Mouse (Mus musculus) hematopoietic stem cell, adult 5-6 weeks (primary cell): Measurements from ENCODE around the gene Plekhm3. TPM values are rescaled to one million over a fixed set of nuclear protein-coding genes. Genes with fewer than 3 reads are reported as not detected.

Experiments
- ATAC-seq, 2 experiments: fragments of 125-278 bp in 1 of 2; replicated peaks in 1 of 2; 2 replicates each; pipeline ENCODE4 v1.8.0; 2016 to 2017; ENCODE audit warnings: inconsistent platforms in 2 of 2, mild to moderate bottlenecking in 2 of 2, moderate number of reproducible peaks in 2 of 2, low read depth in 1 of 2, moderate TSS enrichment in 1 of 2; ENCODE audit not compliant: low FRiP score in 2 of 2, poor library complexity in 2 of 2, severe bottlenecking in 2 of 2, insufficient read depth in 1 of 2, low TSS enrichment in 1 of 2
- total RNA-seq: library from RNA; stranded (forward); fragments of 172-1452, 232-1000 nt; gene quantifications from 2 replicates; pipeline ENCODE4 v1.2.3, GENCODE M21; 2017

Plekhm3 gene
- total RNA-seq, 1 experiment from 2014 or later, result 14.4 TPM

DNA sequence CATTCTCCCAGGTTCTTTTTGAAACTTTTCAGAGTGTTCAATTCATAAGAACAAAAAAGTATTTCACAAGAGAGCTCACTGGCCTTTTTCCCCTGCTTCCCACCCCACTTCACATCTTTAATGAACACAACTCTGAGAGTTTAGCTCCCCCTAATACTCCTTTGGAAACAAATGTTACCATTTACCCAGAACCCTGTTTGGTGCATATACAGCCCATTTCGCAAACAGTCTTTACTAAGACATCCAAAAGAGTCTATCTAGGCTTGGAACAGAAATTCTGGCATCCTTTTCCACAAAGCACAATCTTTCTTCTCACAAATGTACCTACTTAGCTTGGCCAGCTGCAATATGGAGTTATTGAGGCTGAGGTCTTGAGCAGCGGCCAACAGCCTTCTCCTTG is 59.1 kb downstream of the Plekhm3 start:
- no peak for ATAC-seq

DNA sequence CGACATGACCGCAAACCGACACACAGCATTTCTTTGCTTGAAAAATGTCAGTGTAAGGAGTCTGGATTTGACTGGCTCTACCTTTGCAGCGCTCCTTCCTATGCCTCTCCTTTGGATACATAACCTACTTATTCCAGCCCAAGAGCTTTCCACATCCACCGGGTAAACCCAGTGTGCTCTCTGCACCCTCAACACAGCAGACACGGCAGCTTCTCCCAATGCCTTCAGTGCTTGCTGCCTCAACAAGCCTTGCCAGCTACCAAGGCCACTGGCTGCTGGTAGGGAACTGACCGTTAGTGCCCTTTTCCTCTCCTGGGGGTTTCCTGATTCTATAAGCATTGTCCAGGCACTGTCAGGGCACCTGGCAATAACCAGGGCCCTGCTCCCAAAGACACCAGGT is 62.8 kb downstream of the Plekhm3 start:
- no peak for ATAC-seq

DNA sequence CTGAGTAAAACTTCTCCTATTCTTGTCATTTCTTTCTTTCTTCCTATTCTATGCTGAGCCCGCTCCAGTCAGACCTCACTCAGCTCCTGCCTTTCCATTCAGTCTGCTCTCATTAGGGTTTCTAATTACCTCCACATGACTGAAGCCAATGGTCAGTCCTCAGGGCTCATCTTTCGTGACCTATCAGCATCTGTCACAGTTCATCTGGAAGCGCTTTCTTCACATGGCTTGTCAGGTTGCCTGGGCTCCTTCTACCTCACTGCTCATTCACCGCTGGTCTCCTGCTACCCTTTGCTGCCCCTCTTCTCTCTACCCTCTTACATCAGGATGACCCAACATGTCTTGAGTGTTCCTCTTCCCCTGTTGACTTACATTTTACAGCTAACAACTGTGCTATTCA is 65.3 kb downstream of the Plekhm3 start:
- no peak for ATAC-seq

DNA sequence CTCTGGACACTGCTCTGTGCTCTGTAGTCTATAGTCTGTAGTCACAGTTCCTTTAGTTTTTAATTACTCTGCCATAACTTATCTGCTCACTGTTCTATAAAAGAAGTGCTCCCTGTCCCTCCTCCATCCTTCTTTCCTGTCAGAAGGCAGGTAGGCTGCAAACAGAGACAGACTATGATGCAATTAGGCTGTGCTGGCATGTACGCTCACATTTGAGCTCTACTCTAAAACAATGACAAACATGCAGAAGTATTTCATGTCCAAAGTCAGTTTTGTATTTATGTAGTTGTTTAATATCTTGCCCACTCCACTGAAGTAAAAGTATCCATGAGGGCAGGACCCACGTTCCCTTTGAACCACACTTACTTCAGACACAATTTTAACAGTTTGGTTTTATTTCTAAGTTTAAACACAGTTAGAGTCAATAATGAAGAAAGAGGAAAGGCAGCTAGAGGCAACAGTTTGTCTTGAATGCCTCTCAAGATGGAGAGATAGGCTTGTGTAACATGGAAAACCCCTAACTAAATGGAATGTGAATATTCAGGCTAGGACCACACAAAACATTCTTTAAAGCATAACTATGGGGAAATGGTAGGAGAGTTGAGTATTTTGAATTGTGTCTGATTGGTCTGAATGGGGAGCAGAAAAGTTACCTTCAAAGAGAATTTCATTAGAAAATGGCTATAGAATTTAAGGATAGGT is 69.0 kb downstream of the Plekhm3 start:
- no peak for ATAC-seq

DNA sequence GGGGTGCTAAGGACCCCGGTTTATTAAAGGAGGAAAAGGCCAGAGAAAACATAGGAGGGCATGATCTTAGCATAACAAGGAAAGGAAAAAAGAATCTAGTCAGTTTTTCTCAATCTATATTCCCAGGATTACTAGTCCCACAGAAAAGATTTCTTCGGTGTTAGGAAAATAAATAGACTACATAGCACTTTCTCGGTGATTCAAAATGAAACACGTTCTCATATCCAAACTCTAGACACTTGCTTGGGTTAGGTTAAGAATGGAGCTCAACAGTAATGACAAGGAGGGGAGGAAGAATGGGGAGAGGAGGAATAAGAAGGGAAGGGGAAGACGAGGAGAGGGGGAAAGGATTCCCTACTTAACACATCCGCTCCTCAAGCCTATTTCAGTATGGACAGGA is 69.9 kb downstream of the Plekhm3 start:
- ATAC-seq, result no peak

DNA sequence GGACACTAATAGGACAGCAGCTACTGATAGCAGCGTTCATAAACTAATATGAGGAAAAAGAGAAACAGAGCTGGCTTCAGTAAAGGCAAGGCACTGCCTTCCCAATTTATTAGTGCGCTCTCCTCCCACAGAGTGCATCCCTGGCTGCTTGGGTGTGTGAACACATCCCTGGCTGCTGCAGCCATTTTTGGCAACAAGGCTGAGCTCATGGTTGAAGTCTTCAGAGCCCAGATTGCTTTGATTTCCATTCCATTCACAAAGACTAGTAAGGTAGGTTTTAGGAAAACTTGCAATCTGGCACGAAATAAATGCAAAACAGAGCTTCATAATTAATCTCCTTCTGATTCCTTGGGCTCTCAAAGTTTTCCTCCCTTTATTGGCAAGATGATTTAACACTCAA is 71.3 kb downstream of the Plekhm3 start:
- ATAC-seq, result no peak

DNA sequence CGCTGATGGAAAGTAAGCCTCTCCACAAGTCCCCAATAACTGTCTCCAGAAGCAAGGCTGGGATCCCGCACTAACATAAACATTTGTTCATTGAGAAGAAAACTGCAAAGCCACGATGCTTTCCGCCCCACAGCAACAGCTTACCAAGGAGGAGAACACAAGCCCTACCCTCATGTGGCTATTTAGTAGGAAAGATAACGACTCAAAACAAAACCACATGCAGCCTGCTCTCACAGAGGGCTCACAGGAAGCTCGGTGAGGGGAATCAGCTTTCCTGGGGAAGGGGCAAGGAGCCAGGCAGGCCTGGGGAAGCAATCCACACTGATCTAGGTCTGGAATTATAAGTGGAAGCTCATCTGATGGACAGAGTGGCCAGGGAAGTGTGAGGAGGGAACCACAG is 72.6 kb downstream of the Plekhm3 start:
- ATAC-seq, result no peak

DNA sequence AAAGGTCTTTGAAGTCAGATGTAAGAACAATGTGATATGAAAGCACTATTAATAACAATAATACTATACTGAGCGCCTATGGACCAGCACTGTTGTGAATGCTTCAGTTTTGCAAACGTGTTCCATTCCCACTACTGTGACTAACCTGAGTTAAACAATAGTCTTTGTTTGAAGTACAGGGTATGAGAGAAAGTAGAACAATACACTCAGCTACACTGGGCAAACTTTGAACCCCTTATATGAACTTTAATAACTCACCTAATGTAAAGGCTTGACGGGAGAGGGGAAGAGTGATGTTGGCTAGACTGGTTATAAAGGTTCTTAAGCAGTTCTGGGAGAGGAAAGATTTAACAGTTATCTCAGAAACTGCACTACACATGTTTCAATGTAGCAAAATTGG is 76.0 kb downstream of the Plekhm3 start:
- no peak for ATAC-seq

DNA sequence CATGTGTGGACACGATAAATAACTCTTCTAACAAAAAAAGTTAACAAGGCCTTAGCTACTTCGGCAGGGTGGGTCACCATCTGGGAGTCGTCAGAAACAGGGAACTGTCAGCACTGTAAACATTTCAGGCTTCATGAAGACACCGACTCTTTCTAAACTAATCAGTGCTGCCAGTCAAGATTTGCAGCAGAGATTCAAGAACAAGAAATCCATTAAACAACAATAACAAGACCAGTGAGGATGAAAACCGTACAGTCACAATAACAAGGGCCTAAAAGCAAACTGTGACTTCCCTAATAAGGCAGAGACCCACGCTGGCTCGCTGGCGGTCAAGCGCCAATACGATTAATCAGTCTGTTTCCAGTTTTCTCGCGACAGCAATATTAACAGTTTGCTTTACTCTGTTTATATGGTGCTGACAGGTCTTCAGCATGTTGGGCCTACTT is 77.8 kb downstream of the Plekhm3 start:
- ATAC-seq, result no peak

DNA sequence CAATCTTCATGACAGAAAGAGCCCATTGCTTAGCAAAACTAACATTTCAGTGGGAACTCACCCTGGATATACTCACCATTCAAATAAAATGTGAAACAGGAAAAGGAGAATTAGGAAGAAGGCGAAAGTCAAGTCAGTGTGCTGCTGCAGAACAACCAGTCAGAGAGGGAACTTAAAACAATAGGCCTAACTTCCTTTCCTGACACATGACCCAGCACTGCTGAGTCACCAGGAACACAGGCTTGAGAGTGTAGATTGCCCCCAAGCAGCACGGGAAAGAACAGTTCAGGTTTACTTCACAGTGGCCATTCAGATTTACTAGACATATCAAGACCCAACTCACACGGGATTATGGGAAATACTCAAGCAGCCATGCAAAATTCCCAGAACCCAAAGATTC is 80.3 kb downstream of the Plekhm3 start:
- ATAC-seq, result peak; percentile 93 to 96

DNA sequence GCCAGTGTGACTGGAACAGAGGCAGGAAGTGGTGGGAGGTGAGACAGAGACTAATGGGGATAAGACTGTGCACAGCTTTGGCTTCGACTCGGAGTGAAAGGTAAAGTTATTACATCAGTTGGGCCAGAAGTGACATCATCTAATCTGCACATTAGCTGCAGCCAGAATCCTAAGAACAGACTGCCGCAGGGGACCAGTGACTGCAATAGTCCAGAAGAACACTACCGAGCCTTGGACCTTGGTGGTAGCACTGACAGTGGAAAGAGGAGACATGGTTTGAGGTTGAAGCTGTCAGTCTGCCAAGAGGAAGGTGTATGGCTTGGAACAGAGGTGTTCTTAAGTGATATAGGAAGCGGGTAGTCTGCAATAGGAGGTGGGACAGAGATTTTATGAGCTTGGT is 80.9 kb downstream of the Plekhm3 start:
- ATAC-seq, result no peak

DNA sequence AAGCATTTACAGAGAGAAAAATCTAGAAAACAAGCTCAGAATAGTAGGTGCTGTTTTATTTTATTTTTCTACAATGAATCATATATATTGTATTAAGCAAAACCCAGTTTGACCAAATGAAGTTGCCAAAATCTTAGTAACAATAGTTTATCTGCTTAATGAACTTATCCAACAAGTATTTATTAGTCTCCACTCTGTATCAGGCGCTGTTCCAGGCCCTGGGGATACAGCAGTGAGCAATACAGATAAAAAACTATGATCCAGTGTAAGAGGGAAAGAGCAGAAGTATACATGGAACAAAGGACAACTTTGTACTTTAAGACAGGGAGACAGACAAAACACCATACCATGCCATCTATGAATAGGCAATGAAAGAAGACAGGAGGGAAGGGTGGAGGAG is 81.5 kb downstream of the Plekhm3 start:
- no peak for ATAC-seq

DNA sequence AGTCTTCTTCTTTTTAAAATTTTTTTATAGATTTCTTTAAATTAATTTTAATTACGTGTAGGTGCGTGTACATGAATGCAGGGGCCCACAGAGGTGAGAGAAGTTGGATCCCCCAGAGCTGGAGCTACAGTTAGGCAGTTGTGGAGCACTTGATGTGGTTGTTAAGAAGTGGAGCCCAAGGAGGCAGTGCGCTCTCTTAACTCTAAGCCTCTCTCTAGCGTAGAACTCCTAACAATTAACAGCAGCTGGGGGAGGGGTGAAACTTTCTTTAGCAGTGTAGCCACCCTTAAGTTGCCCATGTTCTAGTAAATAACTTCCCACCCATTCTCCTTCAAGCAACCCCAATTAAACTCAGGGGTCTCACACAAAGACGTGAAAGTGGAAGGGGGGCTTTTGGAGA is 84.7 kb downstream of the Plekhm3 start:
- ATAC-seq, result no peak

DNA sequence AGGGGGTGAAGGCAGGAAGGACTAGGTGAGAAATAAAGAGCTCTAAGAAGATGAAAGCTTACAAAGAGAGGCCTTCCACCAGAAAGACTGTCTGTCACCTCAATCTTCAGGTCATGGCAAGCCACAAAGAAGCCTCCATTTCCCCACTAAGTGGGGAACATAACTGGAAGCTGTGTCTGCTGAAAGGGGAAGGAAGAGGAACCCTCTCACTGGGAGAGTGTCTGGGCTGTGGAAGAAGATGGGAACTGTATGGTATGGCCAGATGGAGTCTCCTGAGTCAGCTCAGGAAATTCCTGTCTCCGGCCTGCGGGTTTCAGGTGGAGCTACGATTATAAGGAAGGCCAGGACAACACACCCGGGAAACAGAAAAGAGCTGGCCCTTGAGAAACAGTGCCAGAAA is 88.9 kb downstream of the Plekhm3 start:
- peak in 1 of 2 experiments; percentile 53; a peak in 3 of 4 replicates for ATAC-seq

DNA sequence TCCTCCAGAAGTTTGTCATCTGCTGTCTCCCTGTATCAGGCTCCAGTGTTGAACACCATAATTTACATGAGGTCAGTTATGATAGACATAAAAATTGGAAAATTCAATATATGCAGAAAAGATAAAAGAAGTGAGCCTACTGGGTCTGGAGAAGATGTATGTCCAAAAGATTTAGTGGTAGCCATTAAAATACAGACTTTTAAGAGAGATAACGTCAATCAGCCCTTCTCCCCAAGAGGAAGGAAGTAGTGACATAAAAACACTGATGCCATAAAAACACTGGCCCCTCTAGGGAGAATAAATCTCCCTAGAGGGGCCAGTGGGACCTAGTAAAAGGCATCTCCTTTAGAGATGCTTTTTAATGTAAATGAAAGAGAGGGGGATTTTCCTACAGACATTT is 90.5 kb downstream of the Plekhm3 start:
- no peak for ATAC-seq

DNA sequence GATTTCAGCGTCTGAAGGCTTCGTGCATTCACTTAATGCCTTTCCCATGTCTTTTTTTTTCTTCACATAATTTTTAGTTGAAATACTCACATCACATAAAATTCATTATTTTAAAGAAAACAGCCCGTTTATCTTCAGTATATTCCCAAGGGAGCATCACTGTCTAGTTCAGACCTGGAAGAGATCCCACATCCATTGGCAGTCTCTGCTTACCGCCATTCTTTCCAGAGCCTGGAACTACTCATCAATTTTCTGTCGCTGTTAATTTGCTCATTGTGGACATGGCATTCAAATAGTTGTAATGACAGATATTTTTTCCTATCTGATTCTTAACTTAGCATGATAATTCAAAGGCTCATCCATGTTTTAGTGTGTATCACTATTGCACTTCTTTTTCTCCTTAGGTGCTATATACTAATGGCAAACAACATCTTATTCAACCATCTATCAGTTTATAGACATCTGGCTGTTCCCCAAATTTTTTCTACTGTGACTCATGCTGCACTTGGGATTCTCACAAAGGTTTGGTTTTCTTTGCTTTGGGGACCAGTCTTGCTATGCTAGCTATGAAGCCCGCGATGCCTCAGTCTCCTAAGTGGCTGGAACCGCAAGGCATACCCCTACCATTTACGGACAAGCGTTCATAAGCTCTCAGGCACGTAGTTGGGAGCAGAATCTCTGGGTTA is 96.2 kb downstream of the Plekhm3 start:
- no peak for ATAC-seq

DNA sequence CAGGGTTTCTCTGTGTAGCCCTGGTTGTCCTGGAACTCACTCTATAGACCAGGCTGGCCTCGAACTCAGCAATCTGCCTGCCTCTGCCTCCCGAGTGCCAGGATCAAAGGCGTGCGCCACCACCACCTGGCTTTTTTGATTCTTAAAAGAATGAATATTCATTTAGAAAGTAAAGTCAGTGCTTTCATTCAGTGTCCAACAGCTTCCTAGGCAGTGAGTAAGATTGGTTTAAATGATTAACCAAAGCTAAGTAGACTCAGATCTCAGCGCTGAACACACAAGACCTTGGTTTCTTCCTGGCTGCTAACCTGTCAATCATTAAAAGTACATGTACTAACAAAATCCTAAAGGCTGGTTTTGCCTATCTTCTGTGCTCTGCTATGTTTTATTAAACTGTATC is 96.8 kb downstream of the Plekhm3 start:
- no peak for ATAC-seq

DNA sequence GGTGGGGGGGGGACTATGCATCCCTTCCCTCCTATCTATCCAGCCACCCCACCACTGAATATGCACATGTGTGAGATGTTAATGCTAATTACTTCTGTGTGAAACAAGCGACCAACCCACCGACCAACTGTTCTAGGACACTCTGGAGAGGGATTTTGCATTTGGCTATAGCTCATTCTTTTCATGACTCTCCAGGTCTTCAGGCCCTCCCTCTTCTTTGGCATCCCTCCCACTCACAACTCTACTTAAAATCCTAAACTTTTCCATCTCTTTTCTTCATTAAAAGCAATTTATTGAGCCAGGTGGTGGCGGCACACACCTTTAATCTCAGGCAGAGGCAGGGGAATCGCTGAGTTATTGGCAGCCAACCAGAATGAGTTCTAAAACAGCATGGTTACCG is 101.8 kb downstream of the Plekhm3 start:
- ATAC-seq, result no peak
